Mouse (Mus musculus) embryonic facial prominence, embryonic 15.5 days (tissue): ENCODE measurements around the gene Icam2. TPM values are rescaled to one million over a fixed set of nuclear protein-coding genes. Genes with fewer than 3 reads are reported as not detected.
"Not testable (repeated sequence)": the region's sequence is repeated elsewhere in the genome, so short reads cannot be mapped to it uniquely, and the experiment has no call there.

Experiments
- ATAC-seq: fragments of 200-750 bp; cut with Nextera tagmentation; 2 replicates; pipeline ENCODE4 v1.8.0; 2017; ENCODE audit warnings: low read depth, moderate TSS enrichment; ENCODE audit not compliant: insufficient number of reproducible peaks, low FRiP score, low TSS enrichment
- H3K27ac ChIP-seq: fragments of 300-500 bp; sonication (generic); replicated peaks from 2 replicates; pipeline ENCODE4 v1.5.1; 2015; ENCODE audit warnings: mild to moderate bottlenecking, inconsistent platforms
- H3K27me3 ChIP-seq: fragments of 300-500 bp; sonication (generic); 2 replicates; pipeline ENCODE4 v1.6.1; 2015; ENCODE audit warnings: inconsistent platforms
- H3K36me3 ChIP-seq: fragments of 300-500 bp; sonication (generic); 2 replicates; pipeline ENCODE4 v1.6.1; 2015; ENCODE audit warnings: mild to moderate bottlenecking, inconsistent platforms
- H3K4me1 ChIP-seq: fragments of 300-500 bp; sonication (generic); 2 replicates; pipeline ENCODE4 v1.6.1; 2015; ENCODE audit warnings: inconsistent platforms
- H3K4me2 ChIP-seq: fragments of 300-500 bp; sonication (generic); replicated peaks from 2 replicates; pipeline ENCODE4 v1.6.1; 2015; ENCODE audit warnings: mild to moderate bottlenecking, inconsistent platforms
- H3K4me3 ChIP-seq: fragments of 300-500 bp; sonication (generic); replicated peaks from 2 replicates; pipeline ENCODE4 v1.5.1; 2015; ENCODE audit warnings: mild to moderate bottlenecking, inconsistent platforms
- H3K9ac ChIP-seq: fragments of 300-500 bp; sonication (generic); 2 replicates; pipeline ENCODE4 v1.6.1; 2015; ENCODE audit warnings: inconsistent platforms
- H3K9me3 ChIP-seq: fragments of 300-500 bp; sonication (generic); replicated peaks from 2 replicates; pipeline ENCODE4 v1.6.1; 2016; ENCODE audit warnings: inconsistent platforms
- WGBS: fragments of 180-500 bp; shearing (Covaris S2); methylation state at CpG from one replicate; pipeline ENCODE4 v1.1.7; 2015; 5-methylcytosine and 5-hydroxymethylcytosine counted together
- polyA plus RNA-seq: library from polyadenylated mRNA; unstranded; fragments of >200 nt; fragmentation: Nextera tagmentation; extraction: Ambion mirVana; gene quantifications from 2 replicates; pipeline ENCODE4 v1.2.1, GENCODE M21; 2015

The Icam2 gene
- polyA plus RNA-seq, 1 experiment from 2014 or later: 43.2 TPM

- Histone ChIP-seq H3K4me1 (0 out of 2 replicates have a peak, but pooled peaks cover 4% of the 10 kb centered on the region), H3K27me3 (no peaks in the 10 kb centered on the region), H3K4me3 (no peak overlapping the region), H3K9ac (no peak overlapping the region), H3K27ac (no peak overlapping the region), H3K4me2 (no peak overlapping the region), H3K36me3 (no peaks in the 10 kb centered on the region), H3K9me3 (no peaks in the 10 kb centered on the region)
- WGBS: 23% methylated on average over 6 of the region's 6 CpGs
- no peak for ATAC-seq
Measured at GRCm38 (mm10) chr11:106344910-106345309, 43.0 kb downstream of the Icam2 start.

- H3K27me3 ChIP-seq: no peaks in the 10 kb centered on the region
- no peak overlapping the region for H3K9ac ChIP-seq
- ATAC-seq: no peak
- WGBS: 76% methylated on average over 9 of the region's 9 CpGs
- 0 out of 2 replicates have a peak, but pooled peaks cover 6% of the 10 kb centered on the region for H3K4me1 ChIP-seq
- H3K27ac ChIP-seq: no peak overlapping the region
- H3K4me3 ChIP-seq: no peak overlapping the region
- H3K4me2 ChIP-seq: no peak overlapping the region
- H3K9me3 ChIP-seq: no peaks in the 10 kb centered on the region
- H3K36me3 ChIP-seq: no peaks in the 10 kb centered on the region
Measured at GRCm38 (mm10) chr11:106340990-106341520, 46.8 kb downstream of the Icam2 start.

- ATAC-seq: not testable (repeated sequence)
Measured at GRCm38 (mm10) chr11:106339323-106339722, 48.6 kb downstream of the Icam2 start.

GRCm38 (mm10) chr11:106338870-106339269, 49.0 kb downstream of the Icam2 start:
- no peak overlapping the region for H3K9ac ChIP-seq
- no peak overlapping the region for H3K27ac ChIP-seq
- no peaks in the 10 kb centered on the region for H3K9me3 ChIP-seq
- no peak overlapping the region for H3K4me2 ChIP-seq
- no peaks in the 10 kb centered on the region for H3K36me3 ChIP-seq
- 0 out of 2 replicates have a peak, but pooled peaks cover 2% of the 10 kb centered on the region for H3K4me1 ChIP-seq
- H3K27me3 ChIP-seq: no peaks in the 10 kb centered on the region
- no peak overlapping the region for H3K4me3 ChIP-seq
- WGBS: 75% methylated on average over 7 of the region's 7 CpGs
- ATAC-seq: no peak

More at GRCm38 (mm10) chr11:106339323-106339722, 48.6 kb downstream of the Icam2 start:
- H3K4me1 ChIP-seq, H3K4me3 ChIP-seq, H3K27ac ChIP-seq, H3K27me3 ChIP-seq, H3K9me3 ChIP-seq, H3K36me3 ChIP-seq, H3K9ac ChIP-seq, H3K4me2 ChIP-seq: not testable (repeated sequence)
- WGBS: 87% methylated on average over 4 of the region's 4 CpGs

GRCm38 (mm10) chr11:106338029-106338428, 49.8 kb downstream of the Icam2 start:
- Histone ChIP-seq H3K9ac (no peak overlapping the region), H3K4me3 (no peak overlapping the region), H3K4me1 (0 out of 2 replicates have a peak, but pooled peaks cover 2% of the 10 kb centered on the region), H3K4me2 (no peak overlapping the region), H3K27ac (no peak overlapping the region), H3K27me3 (no peaks in the 10 kb centered on the region), H3K36me3 (no peaks in the 10 kb centered on the region), H3K9me3 (no peaks in the 10 kb centered on the region)
- ATAC-seq: no peak
- 74% methylated on average over 5 of the region's 5 CpGs for WGBS

- H3K27me3 ChIP-seq: no peaks in the 10 kb centered on the region
- H3K9ac ChIP-seq: no peak overlapping the region
- H3K4me3 ChIP-seq: no peak overlapping the region
- H3K9me3 ChIP-seq: no peaks in the 10 kb centered on the region
- H3K27ac ChIP-seq: no peak overlapping the region
- peaks cover 5% of the 10 kb centered on the region; the same call in 1 of the 2 replicates for H3K4me1 ChIP-seq
- no peaks in the 10 kb centered on the region for H3K36me3 ChIP-seq
- WGBS: 3% methylated on average over 2 of the region's 2 CpGs
- no peak overlapping the region for H3K4me2 ChIP-seq
- ATAC-seq: no peak
Measured at GRCm38 (mm10) chr11:106334066-106334465, 53.8 kb downstream of the Icam2 start.

- Histone ChIP-seq H3K36me3 (no peaks in the 10 kb centered on the region), H3K4me3 (no peak overlapping the region), H3K9me3 (no peaks in the 10 kb centered on the region), H3K27me3 (no peaks in the 10 kb centered on the region), H3K4me1 (peaks cover 14% of the 10 kb centered on the region; the same call in 1 of the 2 replicates), H3K27ac (no peak overlapping the region), H3K9ac (no peak overlapping the region), H3K4me2 (no peak overlapping the region)
- WGBS: 45% methylated on average over 4 of the region's 4 CpGs
- ATAC-seq: no peak
Measured at GRCm38 (mm10) chr11:106332458-106332857, 55.4 kb downstream of the Icam2 start.

GRCm38 (mm10) chr11:106329682-106330081, 58.2 kb downstream of the Icam2 start:
- no peak for ATAC-seq
- Histone ChIP-seq H3K9ac (no peak overlapping the region), H3K27ac (no peak overlapping the region), H3K36me3 (no peaks in the 10 kb centered on the region), H3K4me1 (peaks cover 15% of the 10 kb centered on the region; the same call in 1 of the 2 replicates), H3K9me3 (no peaks in the 10 kb centered on the region), H3K4me2 (no peak overlapping the region), H3K27me3 (no peaks in the 10 kb centered on the region), H3K4me3 (no peak overlapping the region)
- WGBS: 62% methylated on average over 7 of the region's 7 CpGs

- Histone ChIP-seq H3K4me1 (peaks cover 15% of the 10 kb centered on the region; the same call in 1 of the 2 replicates), H3K36me3 (no peaks in the 10 kb centered on the region), H3K4me2 (no peak overlapping the region), H3K27ac (no peak overlapping the region), H3K4me3 (no peak overlapping the region), H3K27me3 (no peaks in the 10 kb centered on the region), H3K9ac (no peak overlapping the region), H3K9me3 (no peaks in the 10 kb centered on the region)
- 61% methylated on average over 6 of the region's 6 CpGs for WGBS
- ATAC-seq: no peak
Measured at GRCm38 (mm10) chr11:106329128-106329527, 58.7 kb downstream of the Icam2 start.

- no peaks in the 10 kb centered on the region for H3K27me3 ChIP-seq
- H3K27ac ChIP-seq: no peak overlapping the region
- H3K36me3 ChIP-seq: no peaks in the 10 kb centered on the region
- no peak overlapping the region for H3K4me2 ChIP-seq
- H3K4me1 ChIP-seq: peaks cover 15% of the 10 kb centered on the region; the same call in 1 of the 2 replicates
- H3K4me3 ChIP-seq: no peak overlapping the region
- no peaks in the 10 kb centered on the region for H3K9me3 ChIP-seq
- WGBS: 43% methylated on average over 5 of the region's 5 CpGs
- no peak overlapping the region for H3K9ac ChIP-seq
- no peak for ATAC-seq
Measured at GRCm38 (mm10) chr11:106328521-106328920, 59.4 kb downstream of the Icam2 start.
